Mouse (Mus musculus) gastrocnemius, adult 8-10 months (tissue): ENCODE measurements around the gene Cdc6. TPM values are rescaled to one million over a fixed set of nuclear protein-coding genes. Genes with fewer than 3 reads are reported as not detected.
"Not testable (repeated sequence)": the region's sequence is repeated elsewhere in the genome, so short reads cannot be mapped to it uniquely, and the experiment has no call there.

Source experiments
- DNase-seq, 2 experiments: peaks; one replicate each; pipeline ENCODE4 v3.0.0; 2022; ENCODE audit warnings: low spot score in 2 of 2
- total RNA-seq, 4 experiments: library from RNA; stranded (reverse); gene quantifications; 2 replicates each; pipeline ENCODE4 v1.2.4; 2022

Cdc6 gene
- total RNA-seq, 4 experiments from 2014 or later, result 0.07 to 0.13 TPM; not detected in 2

DNA sequence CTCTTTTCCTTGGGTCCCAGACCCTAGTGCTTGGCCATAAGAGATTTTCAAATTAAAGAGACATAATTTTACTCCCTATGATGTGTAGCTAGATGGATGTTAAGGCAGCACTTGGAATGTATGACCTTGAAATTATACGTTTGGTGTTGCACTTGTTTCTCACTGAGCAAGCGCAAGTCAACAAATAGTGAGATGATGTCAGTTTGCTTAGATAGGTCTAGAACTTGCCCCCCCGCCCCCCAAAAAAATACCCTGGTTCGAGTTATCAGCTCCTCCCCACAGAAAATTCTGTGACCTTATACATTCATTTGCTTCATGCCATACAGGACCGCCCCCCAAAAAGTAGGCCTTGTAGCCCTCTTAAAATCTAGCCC, 551 bp upstream of the Cdc6 start:
- DNase-seq, result no peak

DNA sequence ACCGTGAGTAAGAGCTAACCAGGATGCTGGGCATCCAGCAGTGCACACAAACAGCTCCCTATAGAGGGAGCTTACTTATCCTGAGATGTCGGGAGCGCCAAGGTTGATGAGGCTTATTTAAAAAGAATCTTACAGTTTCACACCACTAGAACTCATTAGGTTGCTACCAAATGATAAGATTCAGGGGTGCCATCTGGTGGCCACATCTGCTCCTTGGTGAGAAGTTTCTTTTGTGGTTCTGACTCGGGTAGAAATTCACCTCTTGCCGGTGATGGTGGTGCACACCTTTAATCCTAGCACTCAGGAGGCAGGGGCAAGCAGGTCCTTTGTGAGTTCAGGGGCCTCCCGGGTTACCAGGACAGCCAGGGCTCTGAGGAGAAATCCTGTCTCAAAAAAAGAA, 2.1 kb downstream of the Cdc6 start:
- peak; percentile 31 to 52 for DNase-seq

DNA sequence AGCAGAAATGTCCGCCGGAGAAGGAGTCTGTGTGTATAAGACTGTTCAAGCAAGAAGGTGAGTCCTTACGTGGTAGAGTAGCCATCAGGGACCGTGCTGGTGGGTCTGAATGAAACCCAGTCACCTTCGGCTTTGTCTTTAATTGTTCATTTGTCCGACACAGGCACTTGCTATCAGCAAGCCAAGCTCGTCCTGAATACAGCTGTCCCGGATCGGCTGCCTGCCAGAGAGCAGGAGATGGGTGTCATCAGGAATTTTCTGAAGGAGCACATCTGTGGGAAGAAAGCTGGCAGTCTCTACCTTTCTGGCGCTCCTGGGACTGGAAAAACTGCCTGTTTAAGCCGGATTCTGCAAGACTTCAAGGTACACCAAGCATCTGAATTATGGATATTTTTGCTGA, 2.8 kb downstream of the Cdc6 start:
- DNase-seq, result no peak

DNA sequence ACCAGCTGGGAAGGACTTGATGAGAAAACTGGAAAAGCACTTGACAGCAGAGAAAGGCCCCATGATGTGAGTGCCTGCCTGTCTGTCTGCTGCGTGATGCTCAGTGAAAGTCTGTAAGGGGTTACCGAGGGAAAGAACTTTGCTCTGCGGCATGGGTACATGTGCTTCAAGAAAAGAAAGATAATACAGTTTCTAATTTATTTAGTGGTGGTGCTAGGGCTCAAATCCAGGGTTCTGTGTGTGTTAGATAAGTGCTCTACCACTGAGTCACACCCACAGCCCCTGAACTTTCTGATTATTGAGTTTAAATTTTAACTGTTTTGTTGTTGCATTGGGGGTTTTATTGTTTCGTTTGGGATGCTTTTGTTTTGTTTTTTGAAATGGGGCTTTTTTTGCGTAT, 3.9 kb downstream of the Cdc6 start:
- no peak for DNase-seq

DNA sequence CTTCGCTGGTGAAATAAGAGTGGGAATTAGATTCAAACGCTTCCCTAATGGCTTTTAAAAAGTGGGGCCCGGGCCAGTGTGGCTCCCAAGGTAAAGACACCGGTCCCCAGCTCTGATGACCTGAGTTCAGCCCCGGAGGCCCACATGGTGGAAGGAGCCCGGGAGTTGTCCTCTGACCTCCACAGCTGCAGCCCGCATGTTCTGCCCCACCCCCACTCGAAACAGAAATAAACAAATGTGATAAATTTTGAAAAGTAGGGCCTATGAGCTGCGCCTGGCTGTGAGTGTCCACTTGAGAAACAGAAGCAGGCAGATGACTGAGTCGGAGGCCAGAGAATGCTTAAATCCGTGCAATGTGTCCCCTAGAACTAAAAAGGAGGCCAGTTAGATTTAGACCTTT, 6.6 kb downstream of the Cdc6 start:
- DNase-seq, result no peak

DNA sequence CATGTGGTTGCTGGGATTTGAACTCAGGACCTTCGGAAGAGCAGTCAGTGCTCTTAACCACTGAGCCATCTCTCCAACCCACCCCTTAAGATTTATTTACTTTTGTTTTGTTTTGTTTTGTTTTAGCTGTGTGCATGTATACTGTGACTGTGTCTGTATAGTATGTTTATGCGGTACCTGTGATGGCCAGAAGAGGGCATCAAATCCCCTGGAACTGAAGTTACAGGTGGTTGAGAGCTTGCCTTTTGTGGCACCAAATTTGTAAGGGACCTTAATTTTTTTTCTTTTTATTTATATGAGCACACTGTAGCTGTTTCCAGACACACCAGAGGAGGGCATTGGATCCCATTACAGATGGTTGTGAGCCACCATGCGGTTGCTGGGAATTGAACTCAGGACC, 8.8 kb downstream of the Cdc6 start:
- not testable (repeated sequence) for DNase-seq

DNA sequence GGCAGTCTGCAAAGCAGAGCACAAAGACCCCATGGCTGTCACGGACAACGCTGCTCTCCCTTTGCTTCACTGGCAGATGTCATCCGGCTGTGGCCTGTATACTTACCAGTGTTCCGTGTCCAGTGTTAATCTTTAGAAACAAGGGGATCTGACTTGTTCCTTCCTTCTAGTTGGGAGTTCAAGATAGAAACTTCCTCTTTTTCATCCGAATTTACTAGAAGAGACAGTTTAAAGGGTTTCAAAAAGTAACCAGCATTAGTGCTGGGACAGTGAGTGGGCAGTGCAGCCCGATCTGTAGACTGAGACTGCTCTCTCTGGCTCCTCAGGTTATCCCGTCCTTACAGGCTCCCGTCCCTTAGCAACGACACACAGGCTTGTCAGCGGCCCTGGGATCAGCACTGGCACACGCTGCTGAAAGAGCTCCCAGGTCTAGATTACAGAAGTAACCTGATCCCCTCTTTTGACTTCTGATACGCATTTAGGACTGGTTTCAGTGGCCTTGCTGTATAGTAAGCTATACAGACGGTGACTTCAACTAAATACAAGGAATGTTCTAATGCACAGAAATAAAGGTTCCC, 9.9 kb downstream of the Cdc6 start:
- DNase-seq, result no peak

DNA sequence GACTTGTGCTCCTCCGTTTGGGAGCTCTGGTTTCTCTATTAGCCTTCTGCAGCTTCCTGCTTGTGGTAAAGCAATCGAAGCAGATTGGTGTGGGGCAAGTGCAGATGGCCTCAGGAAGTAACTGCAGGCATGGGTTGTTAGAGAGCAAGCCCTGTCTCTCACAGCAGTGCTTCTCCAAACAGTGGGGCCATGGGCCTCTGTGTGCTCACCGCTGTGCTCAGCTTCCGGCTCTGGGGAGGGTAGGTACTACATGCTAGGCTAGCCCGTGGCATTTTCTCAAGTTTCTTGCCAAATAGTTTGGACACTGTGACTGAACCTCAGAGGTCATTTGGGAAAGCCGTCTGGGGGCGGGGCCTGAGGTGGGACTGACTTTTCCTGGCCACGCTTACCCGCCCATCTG, 10.6 kb downstream of the Cdc6 start:
- DNase-seq, result peak in 1 of 2 experiments; percentile 46

DNA sequence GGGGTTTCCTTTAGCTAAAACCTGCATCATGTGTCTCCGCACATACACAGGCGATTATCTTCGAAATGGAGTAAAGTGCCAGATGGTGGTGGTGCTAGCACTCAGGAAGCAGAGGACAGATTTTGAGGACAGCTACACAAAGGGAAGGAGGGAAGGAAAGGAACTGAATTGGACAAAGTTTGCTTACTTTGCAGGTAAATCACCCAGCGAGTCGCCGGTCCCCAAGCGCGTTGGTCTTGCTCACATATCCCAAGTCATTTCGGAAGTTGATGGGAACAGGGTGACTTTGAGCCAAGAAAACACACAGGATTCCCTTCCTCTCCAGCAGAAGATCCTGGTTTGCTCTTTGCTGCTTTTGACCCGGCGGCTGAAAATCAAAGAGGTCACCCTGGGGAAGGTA, 11.4 kb downstream of the Cdc6 start:
- no peak for DNase-seq

DNA sequence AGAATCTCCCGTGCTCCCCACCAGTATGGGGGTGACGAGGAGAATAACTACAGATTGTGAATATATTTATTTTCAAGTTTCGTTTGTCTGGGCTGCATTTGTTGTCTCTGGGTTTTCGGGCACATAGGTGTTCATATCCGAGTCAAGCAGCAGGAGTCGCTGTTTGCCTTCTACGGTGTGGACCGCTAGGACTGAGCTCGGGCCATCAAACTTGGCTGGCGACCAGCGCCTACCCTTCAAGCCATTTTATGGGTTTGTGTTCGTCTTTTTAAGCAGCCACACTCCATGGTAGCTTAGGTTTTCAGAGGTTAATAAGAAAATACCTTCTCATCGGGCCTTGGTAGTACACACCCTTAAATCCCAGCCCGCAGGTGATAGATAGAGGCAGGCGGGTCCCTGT, 14.2 kb downstream of the Cdc6 start:
- peak in 1 of 2 experiments; percentile 42 for DNase-seq

DNA sequence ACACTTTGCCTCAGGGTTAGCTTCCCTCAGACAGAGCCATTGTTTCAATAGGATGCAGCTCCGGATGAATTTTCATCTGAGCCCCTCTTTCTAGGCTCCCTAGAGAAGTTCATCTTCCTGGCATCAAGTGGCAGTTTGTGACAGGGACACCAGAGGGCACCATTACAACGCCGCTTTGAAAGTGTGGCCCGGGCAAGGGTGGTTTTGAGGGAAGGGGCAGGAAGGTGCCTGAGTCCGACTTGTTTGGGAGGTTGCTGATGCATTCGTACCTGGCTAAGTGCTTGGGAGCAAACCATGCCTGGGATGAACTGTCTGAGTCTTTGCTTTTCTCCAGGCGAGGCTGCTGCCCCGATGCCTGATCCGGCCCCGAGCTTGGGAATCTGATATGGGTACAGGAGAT, 14.7 kb downstream of the Cdc6 start:
- not testable (repeated sequence) for DNase-seq

DNA sequence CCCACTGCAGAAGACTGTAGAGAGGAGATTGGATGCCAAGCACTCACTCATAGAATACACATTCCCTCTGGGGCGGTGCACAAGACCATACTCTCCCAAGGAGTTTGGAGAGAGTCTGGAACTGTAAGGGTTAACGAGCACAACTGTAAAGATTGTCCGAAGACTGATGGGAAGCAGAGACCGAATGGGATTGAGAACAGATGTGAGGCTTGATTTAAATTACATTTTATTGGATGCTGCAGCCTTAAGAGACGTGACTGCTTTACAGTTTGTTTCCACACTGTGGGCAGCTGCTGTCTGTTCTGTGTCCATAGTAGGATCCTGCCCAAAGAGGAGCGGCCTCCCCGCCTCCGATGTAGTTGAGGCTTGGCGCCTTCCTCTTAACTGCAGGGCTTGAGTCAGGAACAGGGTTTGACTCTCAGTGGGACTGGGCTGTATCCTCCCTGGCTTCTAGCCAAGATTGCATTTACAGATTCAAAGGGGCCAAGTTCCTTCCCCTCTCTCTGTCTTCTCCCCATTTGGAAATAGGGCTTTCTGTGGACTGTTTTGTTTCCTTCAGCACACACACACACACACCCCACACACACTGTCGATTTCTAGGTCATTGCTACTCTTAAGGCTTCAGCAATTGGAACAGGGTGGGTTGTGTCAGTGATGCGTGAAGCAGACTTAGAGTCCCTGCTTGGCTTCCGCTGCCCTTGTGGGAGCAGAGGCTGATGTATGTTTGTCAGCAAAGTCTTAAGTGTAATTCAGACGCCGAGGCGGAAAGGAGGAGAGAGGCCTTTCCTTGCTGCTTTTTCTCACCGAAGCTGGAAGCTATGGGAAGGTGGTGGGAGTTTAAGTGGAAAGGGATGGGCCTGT, 15.5 kb downstream of the Cdc6 start:
- not testable (repeated sequence) for DNase-seq

DNA sequence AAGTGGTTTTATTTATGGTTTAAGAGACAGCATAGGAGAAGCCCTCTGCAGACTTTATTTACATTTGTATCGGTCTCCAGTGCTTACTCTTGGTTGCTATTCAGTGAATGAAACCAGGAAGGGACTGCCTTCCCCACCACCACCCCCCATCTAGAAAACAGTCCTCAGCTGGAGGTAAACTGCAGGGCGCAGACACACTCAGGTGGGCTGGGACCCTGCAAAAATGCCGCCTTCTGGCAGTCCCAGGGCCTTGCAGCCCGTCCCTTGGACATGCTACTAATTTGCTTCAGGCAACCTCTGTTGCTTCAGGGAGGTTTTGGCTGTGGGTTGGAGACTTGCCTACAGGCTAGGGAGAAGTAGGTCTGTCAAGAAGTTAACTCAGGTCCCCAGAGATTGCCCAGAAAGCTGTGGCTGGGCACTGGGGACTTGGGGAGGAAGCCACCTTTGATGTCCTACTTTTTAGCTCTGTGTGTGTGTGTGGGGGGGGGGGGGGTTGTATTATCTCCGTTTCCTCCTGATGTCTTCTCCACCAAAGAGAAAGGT, 17.1 kb downstream of the Cdc6 start:
- DNase-seq, result no peak

DNA sequence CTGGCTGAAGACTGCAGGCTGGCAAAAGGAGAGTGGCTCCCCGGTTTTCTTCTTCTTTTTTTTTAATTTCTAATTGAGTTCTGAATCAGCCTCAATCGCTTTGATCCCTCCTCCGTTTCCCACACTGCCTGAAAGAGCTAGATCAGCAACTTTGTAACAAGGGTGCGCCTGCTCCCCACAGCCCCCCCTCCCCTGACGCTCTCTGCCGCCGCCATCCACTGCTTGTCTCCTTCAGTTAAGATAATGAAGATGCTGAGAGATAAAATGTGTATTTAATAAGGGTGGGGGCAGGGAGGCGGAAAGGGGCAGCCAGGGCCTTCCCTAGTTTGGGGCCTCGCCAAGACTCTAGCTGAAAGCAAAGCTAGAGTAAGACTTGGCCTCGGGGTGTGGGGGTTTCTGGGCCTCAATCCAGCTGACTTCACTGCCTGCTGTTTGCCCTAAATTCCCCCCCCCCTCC, 17.7 kb downstream of the Cdc6 start:
- DNase-seq, result no peak

DNA sequence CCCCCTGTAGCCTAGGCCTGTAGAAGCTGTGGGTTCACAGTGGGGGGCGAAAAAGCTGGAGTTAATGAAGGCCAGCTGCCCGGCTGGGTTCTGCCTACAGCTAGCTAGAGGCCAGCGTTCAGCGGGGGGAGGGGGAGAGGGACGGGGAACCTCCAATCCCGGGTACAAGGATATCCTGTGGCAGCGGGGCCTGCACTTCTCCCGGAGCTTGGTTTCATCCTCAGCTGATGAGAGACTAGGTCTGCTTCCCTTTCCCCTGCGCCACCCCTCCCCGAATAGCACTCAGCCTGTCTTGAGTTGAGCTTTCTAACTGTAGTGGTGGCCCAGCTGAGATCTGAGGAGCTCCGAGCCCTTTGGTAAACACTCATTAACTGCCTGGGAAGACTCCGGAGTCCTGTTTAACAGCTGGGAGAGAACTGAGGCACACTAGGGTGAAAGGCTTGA, 18.3 kb downstream of the Cdc6 start:
- DNase-seq, result no peak

DNA sequence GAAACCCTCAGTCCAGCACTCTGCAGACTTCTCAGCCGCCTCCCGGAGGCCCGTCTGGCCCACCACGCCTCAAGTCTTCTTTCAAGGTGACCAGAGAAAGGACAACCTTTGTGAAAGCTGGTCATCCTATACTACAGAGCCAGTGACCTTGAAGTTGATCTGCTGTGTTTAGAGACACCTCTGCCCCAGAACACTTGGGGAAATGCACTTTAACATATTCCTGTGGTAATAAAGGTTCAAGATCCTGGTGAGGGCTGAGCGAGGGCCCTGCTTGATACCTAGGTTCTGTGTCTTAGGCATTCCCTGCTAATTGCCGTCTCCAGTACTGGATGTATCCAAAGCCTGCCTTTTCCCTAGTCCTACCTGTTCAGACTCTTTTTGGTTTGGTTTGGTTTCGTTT, 19.0 kb downstream of the Cdc6 start:
- DNase-seq, result no peak

DNA sequence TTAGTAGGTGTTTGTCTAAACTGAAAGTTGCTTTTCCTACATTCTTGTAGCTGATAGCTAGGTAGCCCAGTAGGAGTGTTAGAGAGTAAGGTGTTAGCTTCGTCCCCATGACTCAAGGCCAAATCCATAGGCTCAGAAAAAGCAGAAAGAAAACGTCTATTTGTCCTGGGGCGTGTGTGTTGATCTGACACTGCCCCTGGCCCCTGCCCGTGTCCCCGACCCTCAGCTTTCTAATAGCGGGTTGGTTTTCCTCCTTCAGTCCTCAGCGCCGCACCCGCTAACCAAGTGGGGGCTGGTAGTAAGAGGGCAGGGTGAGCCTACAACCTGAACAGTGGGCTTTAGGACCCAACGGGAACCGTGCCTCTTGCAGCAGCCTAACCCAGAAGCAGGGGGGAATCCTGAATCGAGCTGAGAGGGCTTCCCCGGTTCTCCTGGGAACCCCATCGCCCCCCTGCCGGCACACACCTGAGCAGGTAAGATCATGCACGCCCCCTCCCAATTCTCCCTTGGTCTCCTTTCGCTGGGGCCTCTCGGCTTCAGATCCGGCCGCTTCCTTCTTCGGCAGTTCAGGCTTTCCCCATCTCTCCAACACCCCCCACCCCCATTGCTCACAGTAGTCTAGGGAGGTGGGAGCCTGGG, 20.0 kb downstream of the Cdc6 start, which contains the start of gene Rara:
Rara (plus strand) TSS at position 381 of the 639 bp plus-strand sequence.
- DNase-seq, result no peak

DNA sequence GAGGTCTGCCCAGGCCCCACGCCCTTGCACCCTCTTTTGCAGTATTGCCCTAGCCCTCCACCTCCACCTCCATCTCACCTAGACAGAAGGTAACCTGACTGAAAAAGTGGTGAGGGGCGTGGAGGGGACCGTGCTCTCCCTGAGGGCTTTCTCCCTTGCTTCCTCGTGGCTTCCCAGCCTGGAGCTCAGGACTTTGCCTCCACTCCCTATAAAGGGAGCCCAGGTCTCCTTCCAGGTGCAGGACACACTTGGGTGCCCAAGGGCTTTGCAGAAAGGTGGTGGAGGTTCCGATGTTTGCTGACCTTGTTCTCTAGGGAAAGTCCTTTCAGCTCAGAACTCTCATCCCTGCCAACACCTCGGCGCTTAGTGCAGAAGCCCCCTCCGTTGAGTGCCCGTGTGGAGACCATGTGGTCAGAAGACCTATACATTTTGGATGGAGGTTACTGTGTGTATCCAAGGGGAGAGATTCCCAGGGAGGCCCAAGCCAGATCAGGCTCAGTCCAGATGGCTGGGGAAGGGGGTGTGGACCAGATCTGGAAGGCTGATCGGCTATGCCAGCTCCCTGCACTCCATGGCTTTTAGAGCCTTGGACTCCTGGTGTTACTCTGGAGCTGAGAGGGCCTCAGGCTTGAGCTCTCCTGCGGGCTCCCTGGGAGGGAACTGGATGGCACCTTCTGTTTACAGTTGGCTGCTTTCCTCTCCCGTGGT, 20.7 kb downstream of the Cdc6 start:
- DNase-seq, result no peak

DNA sequence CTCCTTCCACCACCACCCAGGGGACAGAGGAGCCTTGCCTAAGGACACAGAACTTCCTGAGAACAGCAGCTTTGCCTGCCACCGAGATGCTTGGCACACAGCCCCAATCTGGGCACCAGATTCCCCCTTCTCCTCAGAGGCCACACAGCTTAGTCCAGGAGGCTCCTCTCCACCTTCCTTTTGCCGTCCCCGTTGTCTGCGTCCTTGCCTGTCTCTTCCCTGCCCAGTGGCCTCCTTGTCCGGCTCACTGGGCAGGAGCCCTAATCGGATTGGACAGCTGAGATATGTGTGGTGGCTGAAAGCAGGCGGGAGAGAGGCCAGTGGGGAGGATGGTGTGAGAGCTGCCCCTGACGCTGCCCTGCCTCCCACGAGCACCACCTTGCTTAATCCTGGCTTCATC, 21.9 kb downstream of the Cdc6 start:
- DNase-seq, result no peak

DNA sequence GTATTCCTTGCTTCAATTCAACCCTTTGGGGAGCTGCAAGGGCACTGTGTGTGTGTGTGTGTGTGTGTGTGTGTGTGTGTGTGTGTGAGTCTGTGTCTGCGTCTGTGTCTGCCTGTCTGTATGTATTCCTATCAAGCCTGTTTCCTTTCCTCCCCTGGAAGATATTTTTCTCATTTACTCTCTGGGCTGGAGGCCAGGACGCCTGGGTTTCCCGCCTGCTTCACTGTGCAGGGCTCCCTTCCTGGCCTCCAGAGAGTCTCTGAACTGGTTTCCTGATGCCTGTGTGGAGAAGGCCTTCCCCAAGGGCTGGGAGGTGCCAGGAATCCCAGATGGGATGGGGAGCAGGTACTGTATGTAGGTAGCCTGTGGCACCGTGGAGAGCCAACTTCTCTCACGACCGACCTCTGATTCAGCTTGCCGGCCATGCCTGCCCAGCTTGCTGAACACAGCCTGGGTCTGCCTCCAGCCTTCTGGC, 22.6 kb downstream of the Cdc6 start:
- DNase-seq, result no peak

DNA sequence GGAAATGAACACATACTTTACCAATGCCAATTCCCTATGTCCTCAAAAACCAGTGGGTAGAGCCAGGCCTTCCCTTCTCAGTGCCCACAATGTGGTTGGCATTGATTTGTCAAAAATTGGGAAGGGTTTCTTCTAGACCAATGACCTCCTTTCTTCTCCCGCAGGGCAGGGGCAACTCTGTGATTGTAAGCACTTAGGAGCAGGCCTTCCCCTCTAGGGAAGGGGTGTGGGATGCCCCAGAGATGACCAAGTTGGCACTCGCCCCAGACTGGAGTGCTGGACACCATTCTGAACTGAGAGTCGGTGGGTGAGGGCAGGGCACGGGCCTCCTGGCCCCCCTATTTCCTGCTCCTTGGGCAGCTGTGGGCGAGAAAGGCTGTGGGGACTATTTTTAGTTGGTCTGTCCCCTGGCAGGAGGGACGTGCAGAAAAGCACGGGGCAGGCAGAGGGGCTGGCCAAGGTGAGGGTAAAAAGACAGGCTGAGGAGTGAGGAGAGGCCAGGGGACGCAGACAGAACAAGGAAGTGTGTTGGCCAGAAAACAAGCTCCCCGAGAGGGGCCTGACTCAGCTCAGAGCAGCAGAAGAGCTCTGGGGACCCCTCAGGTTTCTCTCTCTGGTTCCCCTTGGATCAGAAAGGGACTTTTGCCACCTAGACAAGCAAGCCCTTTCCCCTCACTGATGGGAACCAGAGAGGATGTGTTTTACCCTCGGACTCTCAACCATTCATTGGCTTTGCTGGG, 23.3 kb downstream of the Cdc6 start:
- DNase-seq, result peak in 1 of 2 experiments; percentile 42
